Mouse (Mus musculus): ENCODE measurements around the gene Apold1.

Gene Apold1

GRCm38 (mm10) chr6:134976628-134977027, 4.9 kb upstream of the Apold1 start:
- DNase-seq: no peak

- DNase-seq: peak; percentile 92
Observed at GRCm38 (mm10) chr6:134983529-134984370, 2.2 kb downstream of the Apold1 start.

- DNase-seq: no peak
Observed at GRCm38 (mm10) chr6:134984748-134985147, 3.2 kb downstream of the Apold1 start.

GRCm38 (mm10) chr6:134988377-134988776, 6.9 kb downstream of the Apold1 start:
- no peak for DNase-seq

GRCm38 (mm10) chr6:134990674-134991073, 9.2 kb downstream of the Apold1 start:
- no peak for DNase-seq

GRCm38 (mm10) chr6:134994031-134994651, 12.6 kb downstream of the Apold1 start:
- DNase-seq: no peak

GRCm38 (mm10) chr6:134994985-134995384, 13.5 kb downstream of the Apold1 start:
- DNase-seq: no peak

- DNase-seq: no peak
Observed at GRCm38 (mm10) chr6:134996918-134997317, 15.4 kb downstream of the Apold1 start.

GRCm38 (mm10) chr6:134998076-134998475, 16.6 kb downstream of the Apold1 start:
- DNase-seq: no peak

GRCm38 (mm10) chr6:134998781-134999180, 17.3 kb downstream of the Apold1 start:
- DNase-seq: no peak

- DNase-seq: no peak
Observed at GRCm38 (mm10) chr6:135000272-135000671, 18.8 kb downstream of the Apold1 start.

GRCm38 (mm10) chr6:135001991-135002390, 20.5 kb downstream of the Apold1 start:
- no peak for DNase-seq

- no peak for DNase-seq
Observed at GRCm38 (mm10) chr6:135006372-135006771, 24.9 kb downstream of the Apold1 start.

GRCm38 (mm10) chr6:135011048-135011733, 29.7 kb downstream of the Apold1 start, which contains the start of gene Ddx47:
Gene Ddx47, plus strand, starts transcription at chr6:135011612.
- DNase-seq: peak; percentile 96

GRCm38 (mm10) chr6:135011734-135012116, 30.2 kb downstream of the Apold1 start:
- no peak for DNase-seq

- no peak for DNase-seq
Observed at GRCm38 (mm10) chr6:135017211-135017610, 35.7 kb downstream of the Apold1 start.

GRCm38 (mm10) chr6:135019564-135019963, 38.0 kb downstream of the Apold1 start:
- no peak for DNase-seq

GRCm38 (mm10) chr6:135021633-135022032, 40.1 kb downstream of the Apold1 start:
- no peak for DNase-seq

- DNase-seq: no peak
Observed at GRCm38 (mm10) chr6:135023379-135023778, 41.9 kb downstream of the Apold1 start.

- DNase-seq: no peak
Observed at GRCm38 (mm10) chr6:135024781-135025420, 43.4 kb downstream of the Apold1 start.

- DNase-seq: peak; percentile 38
Observed at GRCm38 (mm10) chr6:135026232-135026631, 44.7 kb downstream of the Apold1 start.

GRCm38 (mm10) chr6:135026755-135027154, 45.2 kb downstream of the Apold1 start:
- DNase-seq: no peak

- DNase-seq: peak; percentile 56
Observed at GRCm38 (mm10) chr6:135029246-135029645, 47.7 kb downstream of the Apold1 start.

Measured in kidney, adult 18-20 months (tissue).